Mouse (Mus musculus): ENCODE results near the gene Slc9a6.

DNA sequence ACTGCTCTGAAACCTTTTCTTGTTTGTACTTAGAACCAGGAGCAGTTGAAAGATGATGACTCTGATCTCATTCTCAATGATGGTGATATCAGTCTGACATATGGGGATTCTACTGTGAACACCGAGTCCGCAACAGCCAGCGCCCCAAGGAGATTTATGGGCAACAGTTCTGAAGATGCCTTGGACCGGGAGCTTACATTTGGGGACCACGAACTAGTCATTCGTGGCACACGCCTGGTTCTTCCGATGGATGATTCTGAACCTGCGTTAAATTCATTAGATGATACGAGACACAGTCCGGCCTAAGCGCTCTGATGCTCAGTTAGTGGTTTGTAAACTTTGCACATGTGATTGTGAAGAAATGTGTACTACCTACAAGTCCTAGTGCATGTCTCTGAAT is 51.6 kb downstream of the Slc9a6 start:
- TF ChIP-seq POLR2A (IDR thresholded peaks at IDR 0.05; ENCODE audit: low read depth, low read length): no peak
- TF ChIP-seq CTCF (IDR thresholded peaks at IDR 0.05; ENCODE audit: extremely low read depth, insufficient read length, insufficient replicate concordance, low read depth, low read length): no peak

Measured in small intestine, adult 2 months (tissue).